Mouse (Mus musculus) liver, adult 2 months (tissue): ENCODE data around the gene Armc7.

ENCODE experiments used
- CTCF ChIP-seq: fragments of 200-500 bp; IDR thresholded peaks from 2 replicates; pipeline ENCODE4 v1.5.1; 2011; ENCODE audit warnings: low read depth, low read length, control low read depth
- POLR2A ChIP-seq: fragments of 200-500 bp; IDR thresholded peaks from 2 replicates; pipeline ENCODE4 v1.6.1; 2011; ENCODE audit warnings: low read length, control low read depth; ENCODE audit not compliant: insufficient read depth; ENCODE audit errors: extremely low read depth

- TF ChIP-seq CTCF (peak; percentile 88), POLR2A (no peak)
These were observed 1.7 kb upstream of the Armc7 start for GRCm38 (mm10) chr11:115473626-115474275.
